Mouse (Mus musculus) cerebellum, postnatal 10 days (tissue): ENCODE results near the gene Il9r.
A peak's percentile ranks its signal among the peaks of the same experiment; 100 is the strongest.

ENCODE experiments used
- DNase-seq, 2 experiments: peaks; one replicate each; pipeline ENCODE4 v3.0.0; 2021; ENCODE audit warnings: mixed read lengths in 2 of 2

Gene Il9r

GRCm38 (mm10) chr11:32200075-32200601 is at the start of gene Il9r:
TSS of gene Il9r (minus strand) at chr11:32200279.
- no peak for DNase-seq

GRCm38 (mm10) chr11:32248350-32248749 is 48.3 kb upstream of the Il9r start:
- no peak for DNase-seq

- peak; percentile 29 to 40 for DNase-seq
These were observed 47.0 kb upstream of the Il9r start for GRCm38 (mm10) chr11:32247068-32247467.

- no peak for DNase-seq
These were observed 45.5 kb upstream of the Il9r start for GRCm38 (mm10) chr11:32245614-32246013.

- no peak for DNase-seq
These were observed 44.5 kb upstream of the Il9r start for GRCm38 (mm10) chr11:32244617-32245016.

- peak in 1 of 2 experiments; percentile 17 for DNase-seq
These were observed 44.0 kb upstream of the Il9r start for GRCm38 (mm10) chr11:32244064-32244463.

GRCm38 (mm10) chr11:32243205-32243955 is 43.3 kb upstream of the Il9r start:
- no peak for DNase-seq

- no peak for DNase-seq
These were observed 42.1 kb upstream of the Il9r start for GRCm38 (mm10) chr11:32242209-32242608.

- DNase-seq = no peak
These were observed 41.3 kb upstream of the Il9r start for GRCm38 (mm10) chr11:32241391-32241790.

GRCm38 (mm10) chr11:32238093-32238860 is 38.2 kb upstream of the Il9r start:
- peak; percentile 88 to 90 for DNase-seq

GRCm38 (mm10) chr11:32237411-32237795 is 37.3 kb upstream of the Il9r start:
- DNase-seq = no peak

GRCm38 (mm10) chr11:32236712-32237410 is 36.8 kb upstream of the Il9r start:
- peak; percentile 86 to 92 for DNase-seq

GRCm38 (mm10) chr11:32236132-32236531 is 36.1 kb upstream of the Il9r start:
- DNase-seq = peak; percentile 26 to 37

- DNase-seq = peak; percentile 81 to 88
These were observed 35.6 kb upstream of the Il9r start for GRCm38 (mm10) chr11:32235646-32236045.

GRCm38 (mm10) chr11:32234816-32235485 is 34.9 kb upstream of the Il9r start:
- DNase-seq = peak; percentile 32 to 44

- peak; percentile 89 to 94 for DNase-seq
These were observed 33.8 kb upstream of the Il9r start for GRCm38 (mm10) chr11:32233895-32234294.

- DNase-seq = peak; percentile 58 to 64
These were observed 32.8 kb upstream of the Il9r start for GRCm38 (mm10) chr11:32232848-32233247.

- DNase-seq = no peak
These were observed 31.0 kb upstream of the Il9r start for GRCm38 (mm10) chr11:32231125-32231524.

GRCm38 (mm10) chr11:32230220-32230619 is 30.1 kb upstream of the Il9r start:
- peak; percentile 57 to 61 for DNase-seq

- peak in 1 of 2 experiments; percentile 6 for DNase-seq
These were observed 28.3 kb upstream of the Il9r start for GRCm38 (mm10) chr11:32228292-32228845.

- peak; percentile 39 to 56 for DNase-seq
These were observed 27.5 kb upstream of the Il9r start for GRCm38 (mm10) chr11:32227555-32227954.

- DNase-seq = peak; percentile 82
These were observed 27.0 kb upstream of the Il9r start for GRCm38 (mm10) chr11:32227041-32227440.
